Mouse (Mus musculus) mouse trophoblast stem cell (cell line): ENCODE measurements at regions not wholly inside any gene's neighbourhood (a gene's known extent, or its start where the extent isn't known, plus 50 kb on each side); places are given as distances from the start of the nearest gene placed in this dataset.

Experiments used
- in situ Hi-C, 2 experiments: fragments of 300-500 bp; cut with MseI, MboI; formaldehyde crosslinking; loops; 2 replicates in 1 of 2; 3 replicates in 1 of 2; pipeline ENCODE4 v1.15.1; 2025

- in situ Hi-C loops, result loop anchor here in 1 of 2 experiments (25.0 kb wide), 1 partner anchor 231 kb away; the partner anchor contains the start of gene Zfand5
Observed at GRCm38 (mm10) chr19:21030971-21031370, 77.0 kb upstream of the Tmc1 start.

GRCm38 (mm10) chr19:21028981-21029380 is 75.0 kb upstream of the Tmc1 start:
- in situ Hi-C loops, result loop anchor here in 1 of 2 experiments (25.0 kb wide), 1 partner anchor 233 kb away; the partner anchor contains the start of gene Zfand5

- in situ Hi-C loops, result no loop called here
Observed at GRCm38 (mm10) chr19:21012391-21012790, 58.4 kb upstream of the Tmc1 start.

- in situ Hi-C loops, result no loop called here
Observed at GRCm38 (mm10) chr19:21009607-21010006, 55.6 kb upstream of the Tmc1 start.

- in situ Hi-C loops, result no loop called here
Observed at GRCm38 (mm10) chr19:21004411-21004810, 50.4 kb upstream of the Tmc1 start.
